Mouse (Mus musculus): ENCODE measurements around the gene Ajuba. TPM values are rescaled to one million over a fixed set of nuclear protein-coding genes. Genes with fewer than 3 reads are reported as not detected.

Gene Ajuba
- polyA plus RNA-seq, 1 experiment from 2014 or later, result 18.9 TPM

DNA sequence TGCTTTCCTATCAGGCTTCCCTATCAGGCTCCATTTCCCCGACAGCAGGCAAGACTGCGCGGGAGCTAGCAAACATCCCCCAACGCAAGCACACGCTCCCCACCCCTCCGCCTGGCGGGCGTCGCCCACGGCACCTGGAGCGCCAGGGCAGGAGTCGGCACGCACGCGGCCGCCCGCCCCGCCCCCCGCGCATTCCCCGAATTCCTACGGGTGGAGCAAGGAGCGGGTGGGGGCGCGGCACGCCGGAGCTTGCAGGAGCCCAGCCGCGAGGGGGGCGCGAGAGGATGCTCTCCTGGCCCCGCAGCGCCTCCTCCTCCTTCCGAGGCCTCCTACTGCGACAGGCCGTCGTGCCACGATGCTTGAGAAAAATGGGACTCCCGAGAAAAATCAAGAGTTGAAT, 1.7 kb downstream of the Ajuba start:
- no peaks in the 10 kb centered on the region; the same call in 1 of the 2 replicates for H3K36me3 ChIP-seq (ENCODE audit: control insufficient read depth, insufficient read depth, low read length)
- peaks cover 6% of the 10 kb centered on the region; the same call in 1 of the 2 replicates for H3K4me1 ChIP-seq (replicated peaks; ENCODE audit: control insufficient read depth, insufficient read depth)
- no peaks in the 10 kb centered on the region for H3K27me3 ChIP-seq (ENCODE audit: control insufficient read depth, insufficient read depth, low read length)
- peak overlapping the region; percentile 89 for H3K9ac ChIP-seq (ENCODE audit: low read length)
- no peaks in the 10 kb centered on the region for H3K9me3 ChIP-seq (ENCODE audit: control insufficient read depth, low read length)
- peak overlapping the region; percentile 89 for H3K27ac ChIP-seq (replicated peaks)
- TF ChIP-seq EP300 (optimal IDR thresholded peaks at IDR 0.05) (peak; percentile 65), CTCF (IDR thresholded peaks at IDR 0.05; ENCODE audit: low read depth) (no peak)
- 1% methylated on average over 39 of the region's 39 CpGs for WGBS
- ATAC-seq (ENCODE audit: low FRiP score, low TSS enrichment) (peak; percentile 45), DNase-seq (ENCODE audit: low spot score) (peak; percentile 85)
- H3K4me3 ChIP-seq (ENCODE audit: low read depth, low read length), result peak overlapping the region; percentile 83
- peak overlapping the region; percentile 95 for H3K4me2 ChIP-seq (replicated peaks; ENCODE audit: low read depth)

DNA sequence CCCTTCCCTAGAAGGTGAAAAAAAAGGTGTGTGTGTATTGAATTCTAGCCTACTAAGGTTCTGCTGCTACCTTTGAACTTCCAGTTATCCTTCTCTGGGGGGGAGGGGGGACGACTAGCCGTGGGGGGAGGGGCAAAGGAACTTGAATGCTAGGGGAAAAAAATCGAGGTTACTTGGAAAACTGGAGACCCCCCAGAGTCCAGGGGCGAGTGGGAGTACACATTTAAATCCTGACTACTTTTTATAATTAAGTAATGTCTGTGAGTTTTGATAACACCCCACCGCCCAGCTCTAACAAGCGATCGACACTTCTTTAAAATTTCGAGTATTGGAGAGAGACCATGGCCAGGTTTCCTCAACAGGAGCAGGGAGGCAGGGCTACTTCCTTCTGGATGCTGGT, 2.3 kb downstream of the Ajuba start:
- no peak for TF ChIP-seq CTCF (IDR thresholded peaks at IDR 0.05; ENCODE audit: low read depth)
- TF ChIP-seq EP300 (optimal IDR thresholded peaks at IDR 0.05), result no peak

DNA sequence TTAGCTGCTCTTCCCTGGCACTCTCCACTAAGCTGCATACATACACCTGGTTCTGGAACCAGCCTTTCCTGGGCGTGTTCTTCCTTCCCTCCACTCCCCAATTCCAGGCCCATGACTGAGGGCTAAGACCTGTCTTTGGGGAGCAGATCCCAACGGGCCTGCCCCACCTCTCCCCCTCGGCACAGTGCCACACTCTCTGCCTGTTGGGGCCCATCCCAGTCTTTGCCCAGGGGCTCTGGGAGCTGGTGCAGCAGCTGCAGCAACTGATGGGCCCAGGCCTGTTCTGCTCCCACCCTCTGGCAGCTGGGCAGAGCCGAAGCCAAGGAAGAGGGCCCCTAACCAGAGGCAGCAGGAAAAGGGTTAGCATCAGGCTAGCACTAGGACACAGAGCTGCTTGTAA, 3.1 kb downstream of the Ajuba start:
- Histone ChIP-seq H3K9me3 (ENCODE audit: control insufficient read depth, low read length) (no peaks in the 10 kb centered on the region), H3K36me3 (ENCODE audit: control insufficient read depth, insufficient read depth, low read length) (no peaks in the 10 kb centered on the region; the same call in 1 of the 2 replicates), H3K9ac (ENCODE audit: low read length) (peak overlapping the region; percentile 47; the same call in 1 of the 2 replicates), H3K4me2 (replicated peaks; ENCODE audit: low read depth) (peak overlapping the region; percentile 95), H3K4me1 (replicated peaks; ENCODE audit: control insufficient read depth, insufficient read depth) (peaks cover 6% of the 10 kb centered on the region; the same call in 1 of the 2 replicates), H3K27ac (replicated peaks) (peak overlapping the region; percentile 88), H3K4me3 (ENCODE audit: low read depth, low read length) (peak overlapping the region; percentile 83; the same call in 1 of the 2 replicates), H3K27me3 (ENCODE audit: control insufficient read depth, insufficient read depth, low read length) (no peaks in the 10 kb centered on the region)
- TF ChIP-seq EP300 (optimal IDR thresholded peaks at IDR 0.05), result no peak
- no peak for TF ChIP-seq CTCF (IDR thresholded peaks at IDR 0.05; ENCODE audit: low read depth)
- 26% methylated on average over 4 of the region's 4 CpGs for WGBS
- peak; percentile 57 for DNase-seq (ENCODE audit: low spot score)
- ATAC-seq (ENCODE audit: low FRiP score, low TSS enrichment), result peak; percentile 9; the same call in 1 of the 2 replicates

More for the DNA sequence above, 2.3 kb downstream of the Ajuba start:
- Histone ChIP-seq H3K4me1 (replicated peaks; ENCODE audit: control insufficient read depth, insufficient read depth) (peaks cover 6% of the 10 kb centered on the region; the same call in 1 of the 2 replicates), H3K4me3 (ENCODE audit: low read depth, low read length) (peak overlapping the region; percentile 83), H3K9ac (ENCODE audit: low read length) (peak overlapping the region; percentile 89), H3K27ac (replicated peaks) (peak overlapping the region; percentile 88), H3K4me2 (replicated peaks; ENCODE audit: low read depth) (peak overlapping the region; percentile 95), H3K36me3 (ENCODE audit: control insufficient read depth, insufficient read depth, low read length) (no peaks in the 10 kb centered on the region; the same call in 1 of the 2 replicates), H3K9me3 (ENCODE audit: control insufficient read depth, low read length) (no peaks in the 10 kb centered on the region), H3K27me3 (ENCODE audit: control insufficient read depth, insufficient read depth, low read length) (no peaks in the 10 kb centered on the region)
- WGBS, result 14% methylated on average over 8 of the region's 8 CpGs
- DNase-seq (ENCODE audit: low spot score) (no peak), ATAC-seq (ENCODE audit: low FRiP score, low TSS enrichment) (no peak)

DNA sequence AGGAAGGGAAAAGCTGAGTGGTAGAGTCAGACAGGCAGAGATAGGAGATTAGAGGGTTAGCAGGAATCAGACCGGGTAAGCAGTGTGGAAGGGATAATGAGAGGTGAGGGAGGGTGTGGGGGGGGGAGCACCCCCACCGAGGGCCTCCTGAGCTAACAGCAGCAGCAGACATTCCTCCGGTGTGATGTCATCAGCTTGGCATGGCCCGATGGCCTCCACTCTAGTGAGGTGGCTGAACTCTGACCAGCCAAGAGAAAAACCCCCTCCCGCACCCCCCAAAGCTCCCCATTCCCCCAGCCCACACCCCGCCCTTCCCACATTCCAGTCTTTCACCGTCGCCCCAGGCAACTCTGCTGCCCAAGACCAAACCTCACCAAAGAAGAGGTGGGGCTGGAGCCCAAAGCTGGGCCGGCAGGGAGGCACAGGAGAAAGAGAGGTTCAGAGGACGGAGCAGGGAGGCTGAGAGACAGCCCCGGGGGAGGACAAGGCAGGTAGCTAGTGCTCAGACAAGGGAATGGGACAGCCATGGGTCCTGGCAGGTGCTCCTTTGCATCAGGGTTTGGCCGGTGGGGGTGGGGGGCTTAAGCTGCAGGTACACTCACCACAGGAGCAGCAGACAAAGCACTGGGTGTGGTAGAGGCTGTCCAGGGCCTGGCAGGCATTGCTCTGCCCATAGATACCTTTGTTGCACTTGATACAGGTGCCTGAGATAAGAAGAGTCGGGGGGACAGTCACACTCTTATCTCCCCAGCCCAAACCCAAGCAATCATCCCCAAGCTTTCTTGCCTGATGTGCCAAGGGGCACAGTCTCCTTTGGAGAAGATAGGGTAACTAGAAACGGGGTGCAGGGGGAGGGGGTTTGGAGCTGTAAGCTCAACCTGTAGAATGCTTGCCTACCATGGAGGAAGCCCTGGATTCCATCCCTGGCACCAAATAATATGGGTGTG, 4.3 kb downstream of the Ajuba start:
- ATAC-seq (ENCODE audit: low FRiP score, low TSS enrichment), result peak; percentile 69
- peak overlapping the region; percentile 95 for H3K4me2 ChIP-seq (replicated peaks; ENCODE audit: low read depth)
- H3K27me3 ChIP-seq (ENCODE audit: control insufficient read depth, insufficient read depth, low read length), result no peaks in the 10 kb centered on the region
- no peaks in the 10 kb centered on the region for H3K9me3 ChIP-seq (ENCODE audit: control insufficient read depth, low read length)
- H3K9ac ChIP-seq (ENCODE audit: low read length), result peak overlapping the region; percentile 47
- peak overlapping the region; percentile 83 for H3K4me3 ChIP-seq (ENCODE audit: low read depth, low read length)
- H3K27ac ChIP-seq (replicated peaks), result peak overlapping the region; percentile 88
- TF ChIP-seq CTCF (IDR thresholded peaks at IDR 0.05; ENCODE audit: low read depth) (no peak), EP300 (optimal IDR thresholded peaks at IDR 0.05) (no peak)
- H3K4me1 ChIP-seq (replicated peaks; ENCODE audit: control insufficient read depth, insufficient read depth), result peaks cover 6% of the 10 kb centered on the region; the same call in 1 of the 2 replicates
- DNase-seq (ENCODE audit: low spot score), result peak; percentile 80
- 16% methylated on average over 14 of the region's 14 CpGs for WGBS
- H3K36me3 ChIP-seq (ENCODE audit: control insufficient read depth, insufficient read depth, low read length), result peaks cover 3% of the 10 kb centered on the region; the same call in 1 of the 2 replicates

DNA sequence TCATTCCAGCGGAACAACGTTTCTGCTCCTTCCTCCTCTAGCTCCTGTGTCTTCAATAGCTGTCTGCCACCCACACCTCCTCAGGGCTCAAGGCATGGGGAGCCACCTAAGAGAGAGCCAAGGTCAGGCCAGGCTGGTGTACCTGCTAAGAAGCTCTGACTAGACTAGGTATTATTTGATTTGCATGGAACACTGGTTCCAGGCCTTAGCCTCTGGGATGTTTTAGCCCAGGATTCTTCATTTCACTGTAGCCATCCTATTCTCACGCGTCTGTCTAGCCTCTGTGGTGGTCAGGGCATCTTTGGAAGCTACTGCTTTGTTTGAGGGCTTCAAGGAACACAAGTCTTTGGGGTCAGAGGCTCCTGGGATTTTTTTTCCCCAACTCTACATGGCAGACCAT, 5.2 kb downstream of the Ajuba start:
- Histone ChIP-seq H3K4me3 (ENCODE audit: low read depth, low read length) (no peak overlapping the region), H3K9me3 (ENCODE audit: control insufficient read depth, low read length) (no peaks in the 10 kb centered on the region), H3K36me3 (ENCODE audit: control insufficient read depth, insufficient read depth, low read length) (peaks cover 8% of the 10 kb centered on the region; the same call in 1 of the 2 replicates), H3K9ac (ENCODE audit: low read length) (no peak overlapping the region), H3K27me3 (ENCODE audit: control insufficient read depth, insufficient read depth, low read length) (no peaks in the 10 kb centered on the region), H3K4me1 (replicated peaks; ENCODE audit: control insufficient read depth, insufficient read depth) (peaks cover 6% of the 10 kb centered on the region; the same call in 1 of the 2 replicates), H3K27ac (replicated peaks) (no peak overlapping the region), H3K4me2 (replicated peaks; ENCODE audit: low read depth) (no peak overlapping the region; the same call in 1 of the 2 replicates)
- ATAC-seq (ENCODE audit: low FRiP score, low TSS enrichment) (no peak), DNase-seq (ENCODE audit: low spot score) (no peak)
- no peak for TF ChIP-seq EP300 (optimal IDR thresholded peaks at IDR 0.05)
- no peak for TF ChIP-seq CTCF (IDR thresholded peaks at IDR 0.05; ENCODE audit: low read depth)
- 51% methylated on average over 4 of the region's 4 CpGs for WGBS

Measured in stomach, postnatal 0 days (tissue).